Mouse (Mus musculus): Measurements from ENCODE around the gene Fthl17b.

DNA sequence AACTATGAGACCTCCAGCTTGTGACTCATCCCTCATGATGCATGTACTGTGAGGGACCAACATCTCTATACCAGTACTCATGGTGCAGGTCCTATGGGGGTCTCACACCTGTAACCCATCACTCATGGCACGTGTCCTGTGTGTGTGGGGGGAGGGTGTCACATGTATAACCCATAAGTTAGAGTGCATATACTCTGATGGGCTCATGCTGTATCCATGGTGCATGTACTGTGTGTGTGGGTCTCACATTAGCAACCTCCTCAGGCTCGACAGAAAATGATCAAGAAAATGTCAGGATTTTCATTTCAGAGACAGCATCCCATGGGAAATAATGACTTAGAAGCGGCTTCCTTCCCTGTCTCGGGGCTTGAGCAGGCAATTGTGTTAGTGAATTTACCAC lies 41.7 kb downstream of the Fthl17b start:
- no peak for TF ChIP-seq POLR2A (IDR thresholded peaks at IDR 0.05; ENCODE audit: insufficient read depth, low read depth, low read length)
- TF ChIP-seq CTCF (IDR thresholded peaks at IDR 0.05) = no peak
- TF ChIP-seq EP300 (IDR thresholded peaks at IDR 0.05; ENCODE audit: insufficient read depth, low read depth, low read length) = no peak
